Mouse (Mus musculus) E14TG2a.4 (cell line): ENCODE results near the gene Dynlrb2.

Source experiments
- CTCF ChIP-seq: conservative IDR thresholded peaks from 2 replicates; pipeline ENCODE4 v1.5.1; 2014; ENCODE audit warnings: low read length
- NANOG ChIP-seq: IDR thresholded peaks from 2 replicates; pipeline ENCODE4 v1.6.1; 2014; ENCODE audit warnings: borderline replicate concordance, low read length, mixed read lengths
- POU5F1 ChIP-seq: IDR thresholded peaks from 2 replicates; pipeline ENCODE4 v1.6.1; 2014; ENCODE audit warnings: low read length, borderline replicate concordance

DNA sequence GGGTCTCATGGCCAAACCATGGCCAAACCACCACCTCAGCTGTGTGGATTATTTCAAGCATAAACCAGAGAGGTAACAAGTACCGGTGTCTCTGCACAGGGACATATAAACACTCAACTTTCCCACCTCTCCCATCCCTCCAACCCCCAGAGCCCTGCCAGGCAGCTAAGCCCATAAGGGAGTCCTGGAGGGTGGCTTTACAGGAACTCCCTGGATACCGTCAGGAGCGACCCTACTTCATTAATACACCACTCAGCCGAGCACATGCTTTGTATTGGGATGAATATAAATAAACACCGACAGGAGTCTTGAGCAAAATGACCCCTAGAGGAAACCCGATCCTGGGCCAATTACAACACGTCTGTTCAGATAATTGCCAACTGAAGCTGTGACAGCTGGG, 34.0 kb downstream of the Dynlrb2 start:
- TF ChIP-seq CTCF (no peak), POU5F1 (no peak), NANOG (no peak)
